Mouse (Mus musculus): ENCODE data around the gene Mlx.

Gene Mlx

DNA sequence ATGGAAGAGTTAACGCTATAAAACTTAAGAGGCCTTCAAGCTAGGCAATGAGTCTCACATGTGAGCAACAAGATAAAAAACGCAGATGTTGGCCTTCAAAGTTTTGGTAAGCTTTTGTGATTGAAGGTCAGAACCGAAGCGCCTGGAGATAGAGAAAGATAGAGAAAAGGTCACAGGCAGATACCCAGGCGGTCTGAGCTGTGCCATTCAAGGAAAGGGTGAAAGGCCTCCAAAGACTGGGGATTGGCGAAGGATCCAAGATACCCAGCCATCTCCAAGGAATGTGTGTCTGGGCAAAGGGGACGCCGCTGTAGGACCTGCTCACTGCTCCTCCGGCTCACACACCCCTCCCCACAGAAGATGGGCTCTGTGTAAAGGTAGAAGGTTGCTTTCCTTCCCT lies 22.1 kb upstream of the Mlx start:
- no peak for DNase-seq (ENCODE audit: low spot score)

GRCm38 (mm10) chr11:101066549-101067412 lies 20.3 kb upstream of the Mlx start:
- peak; percentile 86 for DNase-seq (ENCODE audit: low spot score)

- peak; percentile 96 for DNase-seq (ENCODE audit: low spot score)
Measured at GRCm38 (mm10) chr11:101069391-101070188, 17.5 kb upstream of the Mlx start, which contains the start of gene Naglu. Gene Naglu, plus strand, starts transcription at chr11:101070012.

DNA sequence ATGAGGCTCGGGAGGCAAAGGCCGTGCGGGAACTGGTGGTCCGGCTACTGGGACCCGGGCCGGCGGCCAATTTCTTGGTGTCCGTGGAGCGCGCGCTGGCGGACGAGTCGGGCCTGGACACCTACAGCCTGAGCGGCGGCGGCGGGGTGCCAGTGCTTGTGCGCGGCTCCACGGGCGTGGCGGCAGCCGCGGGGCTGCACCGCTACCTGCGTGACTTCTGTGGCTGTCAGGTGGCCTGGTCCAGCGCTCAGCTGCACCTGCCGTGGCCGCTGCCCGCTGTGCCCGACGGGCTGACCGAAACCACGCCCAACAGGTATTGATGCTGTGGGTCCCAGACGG lies 16.9 kb upstream of the Mlx start:
- no peak for DNase-seq (ENCODE audit: low spot score)

- DNase-seq (ENCODE audit: low spot score): no peak
Measured at GRCm38 (mm10) chr11:101070987-101071386, 16.1 kb upstream of the Mlx start.

DNA sequence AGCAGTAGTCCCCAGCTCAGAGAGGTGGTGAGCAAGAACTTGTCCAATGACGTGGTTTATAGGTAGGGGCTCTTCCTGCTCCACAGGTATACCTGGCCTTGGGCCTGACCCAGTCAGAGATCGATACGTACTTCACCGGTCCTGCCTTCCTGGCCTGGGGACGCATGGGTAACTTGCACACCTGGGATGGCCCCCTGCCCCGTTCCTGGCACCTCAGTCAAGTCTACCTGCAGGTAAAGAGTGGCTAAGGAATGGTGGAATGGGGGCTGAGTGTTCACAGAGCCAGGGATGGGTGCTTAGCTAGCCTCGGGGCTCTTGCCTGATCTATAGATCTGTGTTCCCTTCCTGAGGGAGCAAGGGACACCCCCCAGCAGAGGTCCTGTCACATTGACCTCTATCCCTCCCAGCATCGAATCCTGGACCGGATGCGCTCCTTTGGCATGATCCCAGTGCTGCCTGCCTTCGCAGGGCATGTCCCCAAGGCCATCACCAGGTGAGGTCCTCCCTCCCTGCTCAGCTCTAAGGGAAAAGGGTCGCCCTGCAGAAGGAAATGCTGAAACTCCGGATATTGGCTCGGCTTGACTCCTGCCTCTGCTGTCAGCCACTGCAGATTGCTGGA lies 15.2 kb upstream of the Mlx start:
- no peak for DNase-seq (ENCODE audit: low spot score)

DNA sequence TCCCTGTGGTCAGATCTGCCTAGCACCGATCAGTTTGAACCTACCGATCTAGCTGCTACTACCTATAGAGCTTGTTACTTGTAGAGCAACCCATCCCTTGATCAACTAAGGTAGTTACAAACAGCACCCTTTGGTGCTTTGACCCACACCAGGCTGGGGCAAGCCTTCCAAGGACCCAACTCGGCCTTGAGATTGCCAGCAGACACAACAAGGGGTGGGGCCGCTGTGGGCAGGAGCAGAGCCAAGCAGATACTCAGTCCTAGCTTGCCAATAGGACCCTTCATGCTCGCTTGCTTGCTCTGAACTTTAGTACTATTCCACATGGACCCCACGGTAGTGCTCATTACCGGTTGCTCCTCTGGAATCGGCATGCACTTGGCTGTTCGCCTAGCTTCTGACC lies 9.0 kb upstream of the Mlx start, which contains the start of gene Hsd17b1:
Hsd17b1 (plus strand) TSS at position 291 of the 400 bp plus-strand sequence.
- no peak for DNase-seq (ENCODE audit: low spot score)

GRCm38 (mm10) chr11:101079746-101080145 lies 7.3 kb upstream of the Mlx start:
- no peak for DNase-seq (ENCODE audit: low spot score)

- DNase-seq (ENCODE audit: low spot score): no peak
Measured at GRCm38 (mm10) chr11:101080421-101080820, 6.7 kb upstream of the Mlx start.

DNA sequence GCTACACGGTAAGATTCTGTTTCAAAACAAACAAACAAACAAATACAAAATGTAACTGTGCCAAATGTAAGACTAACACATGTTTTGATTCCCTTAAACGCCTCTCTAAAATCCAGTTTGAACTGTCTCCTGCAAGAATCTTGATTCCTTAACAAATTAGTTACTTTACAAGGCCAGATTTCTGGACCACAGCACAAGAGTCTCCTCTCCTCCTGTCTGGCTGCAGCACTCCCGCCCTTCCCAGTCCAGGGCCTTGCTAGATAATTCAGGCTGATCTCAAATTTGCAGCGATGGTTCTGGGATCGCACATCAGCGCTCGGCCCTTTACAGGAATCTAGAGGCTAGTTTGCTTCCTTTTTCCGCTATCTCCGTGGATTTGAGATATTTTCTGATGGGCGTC lies 5.4 kb upstream of the Mlx start:
- DNase-seq (ENCODE audit: low spot score): no peak

DNA sequence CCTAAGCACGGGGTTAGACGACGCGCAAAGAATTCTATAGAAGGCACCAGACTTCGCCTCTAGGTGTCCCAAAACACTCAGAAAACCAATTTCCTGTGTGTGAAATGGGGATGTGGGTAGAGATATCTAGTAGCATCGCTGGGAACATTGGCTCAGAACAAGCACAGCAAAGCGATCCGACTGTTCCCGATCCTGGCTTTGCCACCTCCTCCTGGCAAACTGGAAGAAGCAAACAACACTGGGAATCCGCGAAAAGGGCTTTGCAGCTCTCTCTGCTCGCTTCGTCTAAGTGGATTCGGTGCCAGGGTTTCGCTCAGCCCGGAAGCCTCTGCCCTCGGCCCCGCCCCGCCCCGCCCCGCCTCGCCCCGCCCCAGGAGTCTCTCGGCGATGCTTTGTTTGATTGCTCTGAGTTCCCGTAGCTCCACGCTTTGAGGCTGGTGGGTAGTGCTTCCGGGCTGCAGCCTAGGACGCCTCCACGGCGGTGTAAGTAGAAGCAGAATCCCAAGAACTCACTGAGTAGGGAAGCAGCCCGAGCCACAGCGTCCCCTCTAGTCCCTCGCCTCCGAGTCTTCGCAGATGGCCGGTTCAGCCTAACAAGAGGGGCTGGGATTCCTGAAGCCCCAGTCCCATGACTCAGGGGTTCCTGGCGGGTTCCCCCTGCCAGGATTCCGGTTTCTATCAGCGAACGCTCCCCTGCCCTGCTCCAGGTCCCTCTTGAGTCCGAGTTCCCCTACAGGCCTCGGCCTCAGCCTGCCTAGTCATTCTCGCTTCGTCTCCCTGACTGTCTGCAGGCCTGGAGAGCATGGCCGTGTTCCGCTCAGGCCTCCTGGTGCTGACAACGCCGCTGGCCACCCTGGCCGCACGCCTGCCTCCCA lies 4.6 kb upstream of the Mlx start, which contains the start of gene Coasy:
Coasy (plus strand) TSS at position 358 of the 875 bp plus-strand sequence.
- DNase-seq (ENCODE audit: low spot score): peak; percentile 84

GRCm38 (mm10) chr11:101083083-101083697 lies 3.9 kb upstream of the Mlx start:
- DNase-seq (ENCODE audit: low spot score): no peak

- DNase-seq (ENCODE audit: low spot score): no peak
Measured at GRCm38 (mm10) chr11:101084246-101084645, 2.8 kb upstream of the Mlx start.

DNA sequence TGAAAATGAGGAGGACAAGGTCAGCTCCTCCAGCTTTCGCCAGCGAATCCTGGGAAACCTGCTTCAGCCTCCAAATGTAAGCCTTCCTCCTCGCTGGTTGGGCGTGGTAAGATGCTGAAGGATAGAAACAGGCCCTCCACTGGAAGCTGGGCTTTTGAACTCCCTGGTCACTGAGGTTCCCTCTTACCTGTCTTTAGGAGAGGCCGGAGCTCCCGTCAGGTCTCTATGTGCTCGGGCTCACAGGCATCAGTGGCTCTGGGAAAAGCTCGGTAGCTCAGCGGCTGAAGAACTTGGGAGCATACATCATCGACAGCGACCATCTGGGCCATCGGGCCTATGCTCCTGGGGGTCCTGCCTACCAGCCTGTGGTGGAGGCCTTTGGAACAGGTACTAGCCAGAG lies 2.3 kb upstream of the Mlx start:
- no peak for DNase-seq (ENCODE audit: low spot score)

- no peak for DNase-seq (ENCODE audit: low spot score)
Measured at GRCm38 (mm10) chr11:101085617-101086322, 1.3 kb upstream of the Mlx start.

DNA sequence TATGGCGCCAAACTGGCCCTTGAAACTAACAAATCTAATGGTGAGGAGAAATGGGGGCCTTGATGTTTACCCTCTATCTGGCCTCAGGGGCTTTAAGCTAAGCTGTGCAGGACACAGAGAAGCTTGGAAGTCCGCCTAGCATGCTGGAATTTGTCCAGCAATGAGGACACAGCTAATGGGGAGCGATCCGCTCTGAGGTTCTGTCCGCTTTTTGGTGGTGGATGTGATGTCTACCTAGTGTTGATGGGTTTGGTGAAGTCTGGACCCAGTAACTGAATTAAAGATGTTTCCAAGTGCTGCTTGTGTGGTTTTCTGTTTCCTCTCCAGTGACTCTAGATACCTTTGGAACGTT lies 778 bp upstream of the Mlx start:
- no peak for DNase-seq (ENCODE audit: low spot score)

DNA sequence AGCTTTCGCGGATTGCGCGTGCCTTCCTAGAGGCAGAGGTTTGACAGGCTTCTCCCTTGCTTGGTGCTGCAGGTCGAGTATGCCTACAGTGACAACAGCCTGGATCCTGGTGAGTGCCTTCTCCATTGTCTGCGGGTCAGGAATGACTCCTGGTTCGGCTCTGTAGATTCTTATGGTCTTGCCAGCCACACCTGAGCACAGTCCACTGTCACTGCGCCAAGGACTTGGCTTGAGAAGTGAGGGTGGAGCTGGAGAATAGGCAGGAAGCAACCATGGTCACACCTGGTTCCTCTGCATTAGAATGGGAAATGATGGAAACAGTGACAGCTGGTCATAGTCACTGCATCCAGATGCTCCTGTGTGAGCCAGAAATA lies 592 bp downstream of the Mlx start:
- no peak for DNase-seq (ENCODE audit: low spot score)

GRCm38 (mm10) chr11:101089931-101090330 lies 2.9 kb downstream of the Mlx start:
- no peak for DNase-seq (ENCODE audit: low spot score)

DNA sequence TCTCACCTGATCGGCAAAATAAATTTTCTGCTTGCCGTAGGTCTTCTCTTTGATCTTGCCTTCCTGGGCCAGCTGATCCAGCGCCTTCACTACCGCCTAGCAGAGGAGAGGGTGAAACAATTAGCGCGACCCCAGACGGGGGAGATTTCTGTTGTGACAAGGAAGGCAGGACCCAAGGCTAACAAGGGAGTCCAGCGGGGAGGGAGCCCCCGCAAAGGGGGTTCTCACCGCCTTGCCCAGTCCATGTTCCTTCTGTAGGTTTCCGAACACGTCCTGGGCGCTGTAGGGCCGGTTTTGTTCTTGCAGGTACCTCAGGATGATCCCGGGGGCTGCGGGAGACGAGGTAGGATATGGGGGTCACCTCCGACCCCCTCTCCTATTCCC lies 7.8 kb downstream of the Mlx start:
- DNase-seq (ENCODE audit: low spot score): no peak

DNA sequence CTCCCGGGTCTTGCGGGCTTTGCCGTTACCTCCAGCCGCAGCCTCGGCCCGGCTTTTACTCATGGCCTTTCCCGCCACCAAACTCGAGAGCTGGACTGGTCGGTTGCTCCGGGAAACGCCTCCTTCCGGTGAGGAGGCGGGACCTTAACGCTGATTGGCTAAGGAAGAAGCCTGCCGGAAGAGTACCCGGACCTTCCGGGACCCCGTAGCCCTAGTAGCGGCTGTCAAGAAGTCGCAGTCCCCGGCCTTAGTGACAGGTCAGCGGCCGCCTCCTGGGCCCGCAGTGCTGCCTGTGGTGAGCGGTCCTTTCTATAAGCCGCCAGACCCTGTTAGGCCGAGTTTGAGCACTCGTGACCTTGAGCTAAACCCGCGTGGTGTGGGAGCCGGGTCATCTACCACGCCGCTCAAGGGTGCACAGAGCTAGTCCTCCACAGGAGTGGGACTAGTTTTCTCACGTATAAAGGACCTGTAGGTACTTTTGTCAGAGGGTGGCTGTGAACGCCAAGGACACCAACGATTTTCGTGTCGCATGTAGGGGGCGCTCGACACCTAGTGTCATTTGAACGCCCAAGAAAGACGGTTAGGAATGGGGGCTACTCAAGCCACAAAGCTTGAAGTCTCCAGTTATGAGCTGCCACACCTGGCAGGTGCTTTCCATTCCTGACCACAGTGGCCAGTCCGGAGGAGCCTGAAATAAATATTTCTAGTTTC lies 8.4 kb downstream of the Mlx start, which contains the start of gene Psmc3ip:
Psmc3ip (minus strand) TSS at position 123 of the 711 bp plus-strand sequence.
- peak; percentile 94 for DNase-seq (ENCODE audit: low spot score)
